Mouse (Mus musculus) activated CD4-positive, CD25-positive, alpha-beta regulatory T cell, adult 4 months (primary cell): Measurements from ENCODE around the gene Ppp1r9b. TPM values are rescaled to one million over a fixed set of nuclear protein-coding genes. Genes with fewer than 3 reads are reported as not detected.

Source experiments
- ATAC-seq: one replicate; pipeline ENCODE4 v1.8.0; 2017
- polyA plus RNA-seq, 2 experiments: library from polyadenylated mRNA; unstranded; fragments of 100-300 nt; shearing (Covaris generic); gene quantifications; one replicate each; pipeline ENCODE4 v1.2.1; 2017

Gene Ppp1r9b
- polyA plus RNA-seq, 2 experiments from 2014 or later: 23.1 to 24.0 TPM

GRCm38 (mm10) chr11:95053062-95053461 lies 62.2 kb downstream of the Ppp1r9b start:
- ATAC-seq: no peak

Other genes starting within 250 kb of the Ppp1r9b start
- not detected for gene Cdc34b, start 249.3 kb upstream of the Ppp1r9b start, polyA plus RNA-seq
- not detected for gene Tmem92, start 208.3 kb upstream of the Ppp1r9b start, polyA plus RNA-seq
- under 1 TPM; 0.10 to 0.61 TPM for gene Col1a1, start 54.8 kb upstream of the Ppp1r9b start, polyA plus RNA-seq
- not detected for gene Hils1, start 23.4 kb upstream of the Ppp1r9b start, polyA plus RNA-seq
- under 1 TPM in 1 of 2 experiments, not detected in 1; 0.46 TPM for gene Sgca, start 14.7 kb upstream of the Ppp1r9b start, polyA plus RNA-seq
- under 1 TPM in 1 of 2 experiments, not detected in 1; 0.32 TPM for gene Samd14, start 18.8 kb downstream of the Ppp1r9b start, polyA plus RNA-seq
- gene Pdk2, start 50.3 kb downstream of the Ppp1r9b start, polyA plus RNA-seq: 1 to 10 TPM; 2.9 to 5.6 TPM
- under 1 TPM; 0.56 to 0.64 TPM for gene Itga3, start 85.8 kb downstream of the Ppp1r9b start, polyA plus RNA-seq
- gene Dlx3, start 129.1 kb downstream of the Ppp1r9b start, polyA plus RNA-seq: not detected
- not detected for gene Dlx4, start 155.2 kb downstream of the Ppp1r9b start, polyA plus RNA-seq